Mouse (Mus musculus) hindbrain, embryonic 14.5 days (tissue): ENCODE data around the gene 4933414I15Rik. TPM values are rescaled to one million over a fixed set of nuclear protein-coding genes. Genes with fewer than 3 reads are reported as not detected.
A peak's percentile ranks its signal among the peaks of the same experiment; 100 is the strongest.

ENCODE experiments used
- ATAC-seq: fragments of 200-750 bp; cut with Nextera tagmentation; 2 replicates; pipeline ENCODE4 v1.8.0; 2017; ENCODE audit warnings: moderate number of reproducible peaks, mild to moderate bottlenecking, moderate TSS enrichment, moderate library complexity; ENCODE audit not compliant: low FRiP score
- DNase-seq: peaks from one replicate; pipeline ENCODE4 v3.0.0-alpha.2; 2015; ENCODE audit warnings: low spot score
- H3K27ac ChIP-seq: fragments of 300-500 bp; sonication (generic); 2 replicates; pipeline ENCODE4 v1.5.1; 2014; ENCODE audit warnings: mild to moderate bottlenecking, moderate library complexity
- H3K27me3 ChIP-seq: fragments of 300-500 bp; sonication (generic); 2 replicates; pipeline ENCODE4 v1.6.1; 2014; ENCODE audit warnings: mild to moderate bottlenecking, low read length, mixed read lengths; ENCODE audit not compliant: control insufficient read depth, insufficient read depth
- H3K36me3 ChIP-seq: fragments of 300-500 bp; sonication (generic); replicated peaks from 2 replicates; pipeline ENCODE4 v1.6.1; 2014; ENCODE audit not compliant: control insufficient read depth, insufficient read depth
- H3K4me1 ChIP-seq: fragments of 300-500 bp; sonication (generic); replicated peaks from 2 replicates; pipeline ENCODE4 v1.6.1; 2014; ENCODE audit warnings: antibody characterized with exemption, low read length, mixed read lengths; ENCODE audit not compliant: control insufficient read depth, insufficient read depth
- H3K4me2 ChIP-seq: fragments of 300-500 bp; sonication (generic); replicated peaks from 2 replicates; pipeline ENCODE4 v1.6.1; 2014; ENCODE audit warnings: mild to moderate bottlenecking, moderate library complexity
- H3K4me3 ChIP-seq: fragments of 300-500 bp; sonication (generic); replicated peaks from 2 replicates; pipeline ENCODE4 v1.5.1; 2014; ENCODE audit warnings: mild to moderate bottlenecking, low read length
- H3K9ac ChIP-seq: fragments of 300-500 bp; sonication (generic); 2 replicates; pipeline ENCODE4 v1.6.1; 2014
- H3K9me3 ChIP-seq: fragments of 300-500 bp; sonication (generic); 2 replicates; pipeline ENCODE4 v1.6.1; 2016; ENCODE audit warnings: low read length; ENCODE audit not compliant: control insufficient read depth
- WGBS: fragments of 180-500 bp; shearing (Covaris S2); extraction: QIAGEN DNeasy Blood & Tissue Kit; methylation state at CpG from one replicate; pipeline ENCODE4 v1.1.7; 2014; 5-methylcytosine and 5-hydroxymethylcytosine counted together
- polyA plus RNA-seq: library from polyadenylated mRNA; unstranded; fragments of >200 nt; fragmentation: Nextera tagmentation; extraction: Ambion mirVana; gene quantifications from 2 replicates; pipeline ENCODE4 v1.2.1, GENCODE M21; 2014

The 4933414I15Rik gene
- polyA plus RNA-seq, 1 experiment from 2014 or later, result not detected

- H3K9me3 ChIP-seq, result no peaks in the 10 kb centered on the region
- no peak overlapping the region for H3K27ac ChIP-seq
- ATAC-seq (no peak), DNase-seq (no peak)
- H3K9ac ChIP-seq, result no peak overlapping the region
- WGBS, result 78% methylated on average over 8 of the region's 8 CpGs
- H3K4me1 ChIP-seq, result no peaks in the 10 kb centered on the region
- H3K36me3 ChIP-seq, result no peaks in the 10 kb centered on the region
- no peaks in the 10 kb centered on the region for H3K27me3 ChIP-seq
- no peak overlapping the region for H3K4me2 ChIP-seq
- no peak overlapping the region for H3K4me3 ChIP-seq
Measured at GRCm38 (mm10) chr11:50938435-50938834, 5.1 kb downstream of the 4933414I15Rik start.

- Histone ChIP-seq H3K36me3 (no peaks in the 10 kb centered on the region), H3K4me3 (peak overlapping the region; percentile 55; the same call in 1 of the 2 replicates), H3K9me3 (no peaks in the 10 kb centered on the region), H3K9ac (peak overlapping the region; percentile 42), H3K4me1 (peaks cover 5% of the 10 kb centered on the region; the same call in 1 of the 2 replicates), H3K27ac (peak overlapping the region; percentile 81), H3K4me2 (peak overlapping the region; percentile 86), H3K27me3 (no peaks in the 10 kb centered on the region)
- no peak for ATAC-seq
- WGBS, result 56% methylated on average over 1 of the region's 1 CpGs
- no peak for DNase-seq
Measured at GRCm38 (mm10) chr11:50932040-50932439, 11.5 kb downstream of the 4933414I15Rik start.

GRCm38 (mm10) chr11:50931451-50931866, 12.1 kb downstream of the 4933414I15Rik start, which contains the start of gene Zfp354b:
Gene Zfp354b (minus strand): TSS chr11:50931633.
- H3K4me1 ChIP-seq, result peaks cover 5% of the 10 kb centered on the region; the same call in 1 of the 2 replicates
- H3K9me3 ChIP-seq, result no peaks in the 10 kb centered on the region
- no peaks in the 10 kb centered on the region for H3K27me3 ChIP-seq
- H3K9ac ChIP-seq, result peak within 1 kb of the TSS; percentile 73
- peak within 1 kb of the TSS; percentile 81 for H3K27ac ChIP-seq
- peak within 1 kb of the TSS; percentile 55 for H3K4me3 ChIP-seq
- no peaks in the 10 kb centered on the region for H3K36me3 ChIP-seq
- peak; percentile 94 for DNase-seq
- peak; percentile 96 for ATAC-seq
- under 1% methylated on average over 18 of the region's 18 CpGs for WGBS
- peak within 1 kb of the TSS; percentile 86 for H3K4me2 ChIP-seq

GRCm38 (mm10) chr11:50931021-50931420, 12.5 kb downstream of the 4933414I15Rik start:
- Histone ChIP-seq H3K4me3 (peak overlapping the region; percentile 55), H3K36me3 (no peaks in the 10 kb centered on the region), H3K9me3 (no peaks in the 10 kb centered on the region), H3K27me3 (no peaks in the 10 kb centered on the region), H3K9ac (peak overlapping the region; percentile 73), H3K4me2 (peak overlapping the region; percentile 86), H3K4me1 (peaks cover 5% of the 10 kb centered on the region; the same call in 1 of the 2 replicates), H3K27ac (peak overlapping the region; percentile 81)
- ATAC-seq, result peak; percentile 67
- peak; percentile 40 for DNase-seq
- under 1% methylated on average over 16 of the region's 16 CpGs for WGBS

GRCm38 (mm10) chr11:50930469-50931014, 13.0 kb downstream of the 4933414I15Rik start:
- DNase-seq (peak; percentile 44), ATAC-seq (no peak)
- Histone ChIP-seq H3K9ac (peak overlapping the region; percentile 73), H3K4me3 (peak overlapping the region; percentile 55), H3K36me3 (no peaks in the 10 kb centered on the region), H3K9me3 (no peaks in the 10 kb centered on the region), H3K27ac (peak overlapping the region; percentile 81), H3K27me3 (no peaks in the 10 kb centered on the region), H3K4me2 (peak overlapping the region; percentile 86), H3K4me1 (peaks cover 5% of the 10 kb centered on the region; the same call in 1 of the 2 replicates)
- WGBS, result 27% methylated on average over 14 of the region's 14 CpGs

GRCm38 (mm10) chr11:50915671-50916320, 27.8 kb downstream of the 4933414I15Rik start, which contains the start of gene Zfp2:
Gene Zfp2 (minus strand): TSS chr11:50916165.
- Histone ChIP-seq H3K27me3 (no peaks in the 10 kb centered on the region), H3K4me3 (peak within 1 kb of the TSS; percentile 78), H3K4me1 (peaks cover 6% of the 10 kb centered on the region), H3K36me3 (peaks cover 27% of the 10 kb centered on the region), H3K27ac (peak within 1 kb of the TSS; percentile 92), H3K9ac (peak within 1 kb of the TSS; percentile 97), H3K9me3 (peaks cover 36% of the 10 kb centered on the region), H3K4me2 (peak within 1 kb of the TSS; percentile 50)
- DNase-seq, result peak; percentile 93
- under 1% methylated on average over 47 of the region's 47 CpGs for WGBS
- ATAC-seq, result peak; percentile 97

- 96% methylated on average over 3 of the region's 3 CpGs for WGBS
- peaks cover 40% of the 10 kb centered on the region for H3K36me3 ChIP-seq
- H3K4me3 ChIP-seq, result 0 out of 2 replicates have a peak overlapping the region, but pooled peaks have one; percentile 78
- H3K27me3 ChIP-seq, result no peaks in the 10 kb centered on the region
- peaks cover 6% of the 10 kb centered on the region for H3K4me1 ChIP-seq
- peak overlapping the region; percentile 50; the same call in 1 of the 2 replicates for H3K4me2 ChIP-seq
- ATAC-seq (no peak), DNase-seq (no peak)
- no peak overlapping the region for H3K27ac ChIP-seq
- no peak overlapping the region for H3K9ac ChIP-seq
- H3K9me3 ChIP-seq, result peaks cover 44% of the 10 kb centered on the region
Measured at GRCm38 (mm10) chr11:50914461-50914860, 29.1 kb downstream of the 4933414I15Rik start.

- Histone ChIP-seq H3K27me3 (no peaks in the 10 kb centered on the region), H3K9me3 (peaks cover 55% of the 10 kb centered on the region), H3K4me1 (peaks cover 6% of the 10 kb centered on the region), H3K27ac (no peak overlapping the region), H3K36me3 (peaks cover 52% of the 10 kb centered on the region), H3K9ac (no peak overlapping the region), H3K4me3 (no peak overlapping the region), H3K4me2 (no peak overlapping the region)
- ATAC-seq (no peak), DNase-seq (no peak)
- WGBS, result 93% methylated on average over 1 of the region's 1 CpGs
Measured at GRCm38 (mm10) chr11:50913301-50913700, 30.3 kb downstream of the 4933414I15Rik start.

GRCm38 (mm10) chr11:50908136-50908535, 35.4 kb downstream of the 4933414I15Rik start:
- Histone ChIP-seq H3K4me2 (no peak overlapping the region), H3K4me1 (no peaks in the 10 kb centered on the region), H3K9ac (no peak overlapping the region), H3K27ac (no peak overlapping the region), H3K36me3 (peaks cover 99% of the 10 kb centered on the region), H3K4me3 (no peak overlapping the region), H3K9me3 (peaks cover 94% of the 10 kb centered on the region), H3K27me3 (no peaks in the 10 kb centered on the region)
- DNase-seq, result no peak
- no peak for ATAC-seq
- 86% methylated on average over 5 of the region's 5 CpGs for WGBS
